Mouse (Mus musculus) bone marrow macrophage, adult 2 months (primary cell): ENCODE results near the gene Rreb1.

ENCODE experiments used
- CTCF ChIP-seq: IDR thresholded peaks from 2 replicates; pipeline ENCODE4 v1.5.1; 2012; ENCODE audit warnings: low read depth, mild to moderate bottlenecking, low read length, moderate library complexity
- POLR2A ChIP-seq: IDR thresholded peaks from 2 replicates; pipeline ENCODE4 v1.6.1; 2012; ENCODE audit warnings: mild to moderate bottlenecking, low read depth, low read length, borderline replicate concordance

DNA sequence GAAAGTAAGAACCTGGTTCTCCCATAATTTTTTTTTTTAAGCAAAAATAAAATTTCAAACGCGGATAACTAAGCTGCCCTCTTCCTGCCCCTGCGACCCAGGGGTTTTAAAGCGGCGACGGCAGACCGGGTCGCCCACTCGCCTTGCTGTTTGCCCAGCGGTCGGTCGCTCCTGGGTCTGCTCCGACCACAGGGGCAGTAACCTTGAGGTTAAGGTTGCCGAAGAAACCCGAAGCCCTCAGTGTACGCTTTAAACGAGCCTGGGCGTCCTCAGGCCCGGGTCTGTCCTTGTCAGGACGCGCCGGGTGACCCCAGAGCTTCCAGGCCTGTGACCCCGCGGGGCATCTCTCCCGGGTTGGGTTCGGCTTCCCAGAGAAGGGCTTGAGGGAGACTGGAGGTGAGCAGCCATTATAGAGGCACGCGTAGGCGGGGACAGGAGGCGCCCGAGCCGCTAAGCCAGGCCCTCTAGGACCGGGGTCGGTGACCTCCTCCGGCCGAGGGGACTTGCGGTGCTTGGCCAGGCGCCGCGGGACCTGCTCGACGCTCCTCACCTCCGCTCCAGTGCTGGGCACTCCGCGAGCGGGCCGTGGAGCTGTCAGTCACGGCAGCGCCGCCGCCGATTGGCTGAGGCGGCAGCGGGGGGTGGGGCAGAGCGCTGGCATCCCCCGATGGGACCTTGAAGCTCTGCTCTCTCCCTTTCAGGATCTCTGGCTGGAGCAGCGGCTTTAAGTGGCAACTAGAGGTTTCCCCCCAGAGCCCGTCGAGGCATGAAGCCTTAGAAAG, 79.3 kb downstream of the Rreb1 start:
- no peak for TF ChIP-seq POLR2A
- TF ChIP-seq CTCF, result no peak
